Comparison of ENCODE assay signal across 24 mouse cellular contexts in the genomic region with DNA sequence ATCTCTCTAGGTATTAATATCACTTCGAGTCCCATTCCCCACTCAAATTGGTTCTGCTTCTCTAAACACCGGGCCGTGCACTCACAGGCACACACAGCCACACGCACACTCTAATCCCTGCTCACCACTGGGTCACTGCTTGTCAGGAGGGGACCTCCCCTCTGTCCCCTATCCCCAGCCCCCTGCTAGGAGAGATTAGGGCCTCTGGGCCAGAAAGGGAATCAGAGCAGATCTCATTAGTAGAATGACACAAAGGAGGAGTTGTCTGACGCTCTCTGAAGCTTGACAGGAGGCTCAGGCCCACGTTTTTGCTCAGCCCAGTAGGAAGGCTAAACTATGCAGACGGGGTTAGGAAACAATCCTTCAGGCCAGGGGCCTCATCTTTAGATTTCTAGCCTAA. TPM values are rescaled to one million over a fixed set of nuclear protein-coding genes. Genes with fewer than 3 reads are reported as not detected.
DNase-seq lines count a peak whose midpoint lies in the region; ATAC-seq and TF ChIP-seq lines count a peak whose summit lies in the region.
"Had no signal": no experiment of that assay in that cellular context is flagged by ENCODE, and none has a peak within 500 bp of the region (broad histone marks: within the 10 kb centered on the region; RNA-seq: fewer than 3 reads in every experiment).

No protein-coding gene starts in this region.

- H3K27ac ChIP-seq in kidney, embryonic 16.5 days (ENCODE audit: low read length) = no peak overlapping the region
- H3K27ac ChIP-seq in kidney, embryonic 15.5 days = no peak overlapping the region
- no peak overlapping the region for H3K27ac ChIP-seq in hindbrain, postnatal 0 days
- H3K27ac ChIP-seq: heart, embryonic 13.5 days; left cerebral cortex, adult 2 months; liver, embryonic 13.5 days had no signal

- 18% methylated on average over 7 of the region's 7 CpGs for WGBS in kidney, embryonic 16.5 days
- WGBS in kidney, embryonic 15.5 days = 23% methylated on average over 7 of the region's 7 CpGs
- 10% methylated on average over 7 of the region's 7 CpGs for WGBS in hindbrain, postnatal 0 days

- H3K4me2 ChIP-seq in kidney, embryonic 16.5 days (replicated peaks; ENCODE audit: low read depth, low read length) = no peak overlapping the region
- H3K4me2 ChIP-seq in kidney, embryonic 15.5 days = no peak overlapping the region
- no peak overlapping the region for H3K4me2 ChIP-seq in hindbrain, postnatal 0 days (ENCODE audit: low read depth, low read length)
- H3K4me2 ChIP-seq: heart, embryonic 13.5 days; liver, embryonic 13.5 days had no signal

- no peaks in the 10 kb centered on the region for H3K36me3 ChIP-seq in kidney, embryonic 16.5 days (ENCODE audit: insufficient read depth, low read length)
- no peaks in the 10 kb centered on the region for H3K36me3 ChIP-seq in kidney, embryonic 15.5 days
- no peaks in the 10 kb centered on the region for H3K36me3 ChIP-seq in hindbrain, postnatal 0 days (ENCODE audit: insufficient read depth, low read length)
- H3K36me3 ChIP-seq: heart, embryonic 13.5 days; liver, embryonic 13.5 days had no signal

- no peak overlapping the region for H3K9ac ChIP-seq in kidney, embryonic 16.5 days (replicated peaks; ENCODE audit: low read length)
- no peak overlapping the region for H3K9ac ChIP-seq in kidney, embryonic 15.5 days
- H3K9ac ChIP-seq in hindbrain, postnatal 0 days (replicated peaks; ENCODE audit: low read length) = no peak overlapping the region
- H3K9ac ChIP-seq: heart, embryonic 13.5 days; liver, embryonic 13.5 days had no signal

- no peak for TF ChIP-seq CTCF in hindbrain, postnatal 0 days (IDR thresholded peaks at IDR 0.05; ENCODE audit: low read depth)

- no peaks in the 10 kb centered on the region for H3K9me3 ChIP-seq in kidney, embryonic 16.5 days (ENCODE audit: low read length)
- no peaks in the 10 kb centered on the region for H3K9me3 ChIP-seq in kidney, embryonic 15.5 days (replicated peaks)
- no peaks in the 10 kb centered on the region for H3K9me3 ChIP-seq in hindbrain, postnatal 0 days (ENCODE audit: low read length)
- H3K9me3 ChIP-seq: heart, embryonic 13.5 days; liver, embryonic 13.5 days had no signal

- H3K27me3 ChIP-seq in kidney, embryonic 16.5 days (ENCODE audit: insufficient read depth, low read length) = no peaks in the 10 kb centered on the region
- H3K27me3 ChIP-seq in kidney, embryonic 15.5 days = no peaks in the 10 kb centered on the region
- no peaks in the 10 kb centered on the region for H3K27me3 ChIP-seq in hindbrain, postnatal 0 days (ENCODE audit: insufficient read depth, low read length)
- H3K27me3 ChIP-seq: heart, embryonic 13.5 days; liver, embryonic 13.5 days had no signal

- H3K4me1 ChIP-seq in kidney, embryonic 16.5 days (ENCODE audit: insufficient read depth, low read length) = no peaks in the 10 kb centered on the region
- no peaks in the 10 kb centered on the region for H3K4me1 ChIP-seq in kidney, embryonic 15.5 days
- no peaks in the 10 kb centered on the region for H3K4me1 ChIP-seq in hindbrain, postnatal 0 days (ENCODE audit: insufficient read depth, low read length)
- H3K4me1 ChIP-seq: heart, embryonic 13.5 days had no signal

- peak; percentile 7 for DNase-seq in embryo, embryonic 9.5 days (ENCODE audit: extremely low spot score)
- DNase-seq in hindbrain, postnatal 0 days (ENCODE audit: low spot score) = no peak
- peak; percentile 96 for DNase-seq in retina, postnatal 1 day
- DNase-seq in layer of hippocampus, postnatal 36 days = no peak
- DNase-seq: adrenal gland, postnatal 14 days; cerebellum, postnatal 10 days; heart, postnatal 4 days; kidney, adult 11 months; kidney, postnatal 4 days; liver, embryonic 13.5 days had no signal

- no peak overlapping the region for H3K4me3 ChIP-seq in kidney, embryonic 16.5 days (ENCODE audit: low read length)
- no peak overlapping the region for H3K4me3 ChIP-seq in kidney, embryonic 15.5 days (replicated peaks)
- H3K4me3 ChIP-seq in hindbrain, postnatal 0 days (ENCODE audit: low read length) = no peak overlapping the region
- H3K4me3 ChIP-seq: heart, embryonic 13.5 days; left cerebral cortex, adult 2 months; liver, embryonic 13.5 days had no signal

- ATAC-seq in kidney, embryonic 16.5 days (ENCODE audit: low FRiP score, low TSS enrichment) = 0 out of 2 replicates have a peak, but pooled peaks have one; percentile 54
- ATAC-seq in kidney, embryonic 15.5 days (replicated peaks; ENCODE audit: low FRiP score) = no peak
- ATAC-seq in hindbrain, postnatal 0 days = 0 out of 2 replicates have a peak, but pooled peaks have one; percentile 32
- ATAC-seq in activated CD4-positive, CD25-positive, alpha-beta regulatory T cell, adult 4 months = no peak
- ATAC-seq: CD4-positive, CD25-positive, alpha-beta regulatory T cell, adult 4 months had no signal

RNA-seq across cellular contexts. Expression of gene Crxos, which starts 1.0 kb away (rescaled TPM):
- not detected in 2 replicates for polyA plus RNA-seq in kidney, embryonic 16.5 days (2015; fragmentation: Nextera tagmentation; extraction: Ambion mirVana)
- polyA plus RNA-seq in kidney, embryonic 15.5 days (2015; fragmentation: Nextera tagmentation; extraction: Ambion mirVana) = not detected in 2 replicates
- not detected in 2 replicates for total RNA-seq in hindbrain, postnatal 0 days (2014; rRNA removed)
- 0.15 TPM in 1 of 2 replicates, not detected in the other for polyA plus RNA-seq in hindbrain, postnatal 0 days (2015; fragmentation: Nextera tagmentation; extraction: Ambion mirVana)
- total RNA-seq in layer of hippocampus, postnatal 36 days (2021) = under 1 TPM in 1 of 2 experiments, not detected in 1; 0.18 TPM
- polyA plus RNA-seq in activated CD4-positive, CD25-positive, alpha-beta regulatory T cell, adult 4 months (2017; shearing (Covaris generic)) = not detected
- total RNA-seq: adrenal gland, postnatal 14 days; gastrocnemius, postnatal 4 days; heart, postnatal 4 days; megakaryocyte progenitor cell, adult 5-6 weeks; MEL had no signal
- polyA plus RNA-seq: heart, embryonic 13.5 days; limb, embryonic 11.5 days; liver, embryonic 13.5 days; lung, embryonic 16.5 days; small intestine, adult 2 months; stomach, embryonic 14.5 days; thymus, postnatal 0 days had no signal

RNA-seq across cellular contexts. Expression of gene Crx, which starts 1.6 kb away (rescaled TPM):
- not detected in 2 replicates for polyA plus RNA-seq in kidney, embryonic 16.5 days (2015; fragmentation: Nextera tagmentation; extraction: Ambion mirVana)
- not detected in 2 replicates for polyA plus RNA-seq in kidney, embryonic 15.5 days (2015; fragmentation: Nextera tagmentation; extraction: Ambion mirVana)
- not detected in 2 replicates for total RNA-seq in hindbrain, postnatal 0 days (2014; rRNA removed)
- not detected in 2 replicates for polyA plus RNA-seq in hindbrain, postnatal 0 days (2015; fragmentation: Nextera tagmentation; extraction: Ambion mirVana)
- not detected for total RNA-seq in layer of hippocampus, postnatal 36 days (2021)
- not detected for polyA plus RNA-seq in activated CD4-positive, CD25-positive, alpha-beta regulatory T cell, adult 4 months (2017; shearing (Covaris generic))
- total RNA-seq: adrenal gland, postnatal 14 days; gastrocnemius, postnatal 4 days; heart, postnatal 4 days; left cerebral cortex, adult 2 months; megakaryocyte progenitor cell, adult 5-6 weeks; MEL had no signal
- polyA plus RNA-seq: CD4-positive, CD25-positive, alpha-beta regulatory T cell, adult 4 months; heart, embryonic 13.5 days; limb, embryonic 11.5 days; liver, embryonic 13.5 days; lung, embryonic 16.5 days; small intestine, adult 2 months; stomach, embryonic 14.5 days; thymus, postnatal 0 days had no signal

RNA-seq across cellular contexts. Expression of gene Selenow, which starts 40.8 kb away (rescaled TPM):
- 690 and 706 TPM in 2 replicates for polyA plus RNA-seq in kidney, embryonic 16.5 days (2015; fragmentation: Nextera tagmentation; extraction: Ambion mirVana)
- polyA plus RNA-seq in kidney, embryonic 15.5 days (2015; fragmentation: Nextera tagmentation; extraction: Ambion mirVana) = 745 and 748 TPM in 2 replicates
- total RNA-seq in hindbrain, postnatal 0 days (2014; rRNA removed) = 501 and 566 TPM in 2 replicates
- 1,894 and 2,002 TPM in 2 replicates for polyA plus RNA-seq in hindbrain, postnatal 0 days (2015; fragmentation: Nextera tagmentation; extraction: Ambion mirVana)
- 1,000 to 10,000 TPM; 1,445 to 1,563 TPM for total RNA-seq in layer of hippocampus, postnatal 36 days (2021)
- polyA plus RNA-seq in activated CD4-positive, CD25-positive, alpha-beta regulatory T cell, adult 4 months (2017; shearing (Covaris generic)) = 100 to 1,000 TPM; 824 to 866 TPM

RNA-seq across cellular contexts. Expression of gene Obox6, which starts 41.9 kb away (rescaled TPM):
- not detected in 2 replicates for polyA plus RNA-seq in kidney, embryonic 16.5 days (2015; fragmentation: Nextera tagmentation; extraction: Ambion mirVana)
- polyA plus RNA-seq in kidney, embryonic 15.5 days (2015; fragmentation: Nextera tagmentation; extraction: Ambion mirVana) = not detected in 2 replicates
- total RNA-seq in hindbrain, postnatal 0 days (2014; rRNA removed) = not detected in 2 replicates
- not detected in 2 replicates for polyA plus RNA-seq in hindbrain, postnatal 0 days (2015; fragmentation: Nextera tagmentation; extraction: Ambion mirVana)
- not detected for total RNA-seq in layer of hippocampus, postnatal 36 days (2021)
- not detected for polyA plus RNA-seq in activated CD4-positive, CD25-positive, alpha-beta regulatory T cell, adult 4 months (2017; shearing (Covaris generic))
- total RNA-seq: adrenal gland, postnatal 14 days; gastrocnemius, postnatal 4 days; heart, postnatal 4 days; left cerebral cortex, adult 2 months; megakaryocyte progenitor cell, adult 5-6 weeks; MEL had no signal
- polyA plus RNA-seq: CD4-positive, CD25-positive, alpha-beta regulatory T cell, adult 4 months; heart, embryonic 13.5 days; limb, embryonic 11.5 days; liver, embryonic 13.5 days; lung, embryonic 16.5 days; small intestine, adult 2 months; stomach, embryonic 14.5 days; thymus, postnatal 0 days had no signal

Comparison
In these comparisons a context has a peak if more than half of its experiments do, and no peak if none do; other contexts are left out.
1. ATAC-seq: peak in kidney, embryonic 16.5 days (single experiment) and hindbrain, postnatal 0 days (single experiment); none in kidney, embryonic 15.5 days (single experiment) and activated CD4-positive, CD25-positive, alpha-beta regulatory T cell, adult 4 months (single experiment).
2. DNase-seq: peak in embryo, embryonic 9.5 days (single experiment) and retina, postnatal 1 day (single experiment); none in hindbrain, postnatal 0 days (single experiment) and layer of hippocampus, postnatal 36 days (0 of 2).